Mouse (Mus musculus) CH12.LX (cell line): ENCODE measurements around the gene Kndc1. TPM values are rescaled to one million over a fixed set of nuclear protein-coding genes. Genes with fewer than 3 reads are reported as not detected.

Source experiments
- DNase-seq: peaks from one replicate; pipeline ENCODE4 v3.0.0-alpha.2; 2013; ENCODE audit errors: extremely low read depth
- H3K27ac ChIP-seq: 2 replicates; pipeline ENCODE4 v1.5.1; 2012; ENCODE audit warnings: low read depth, mild to moderate bottlenecking, control low read depth, moderate library complexity; ENCODE audit not compliant: insufficient read depth
- H3K27me3 ChIP-seq: replicated peaks from 2 replicates; pipeline ENCODE3; 2012; ENCODE audit warnings: inconsistent platforms
- H3K36me3 ChIP-seq, 2 experiments: replicated peaks in 1 of 2; 2 replicates each; pipeline versions ENCODE3 to v1.6.1; 2012; ENCODE audit warnings: inconsistent platforms in 1 of 2, low read length in 1 of 2, mild to moderate bottlenecking in 1 of 2, mixed read lengths in 1 of 2, moderate library complexity in 1 of 2; ENCODE audit not compliant: control insufficient read depth in 1 of 2, insufficient read depth in 1 of 2
- H3K4me1 ChIP-seq, 2 experiments: 2 replicates each; pipeline ENCODE4 v1.6.1; 2012; ENCODE audit warnings: inconsistent platforms in 1 of 2, moderate library complexity in 1 of 2; ENCODE audit not compliant: insufficient read depth in 2 of 2, control insufficient read depth in 1 of 2
- H3K4me2 ChIP-seq: 2 replicates; pipeline ENCODE4 v1.6.1; 2012; ENCODE audit warnings: low read depth, mild to moderate bottlenecking, control low read depth; ENCODE audit not compliant: poor library complexity, insufficient read depth, severe bottlenecking
- H3K4me3 ChIP-seq, 3 experiments: fragments of 150-350 bp in 1 of 3; sonication (generic) in 1 of 3; replicated peaks in 1 of 3; 2 replicates each; pipeline versions ENCODE3 to v1.5.1; 2011 to 2012; ENCODE audit warnings: low read depth in 2 of 3, low read length in 2 of 3, mild to moderate bottlenecking in 2 of 3, moderate library complexity in 2 of 3, control low read depth in 1 of 3, improper control_type of control experiment in 1 of 3, inconsistent platforms in 1 of 3, mixed read lengths in 1 of 3; ENCODE audit not compliant: poor library complexity in 1 of 3
- H3K79me2 ChIP-seq: replicated peaks from 2 replicates; pipeline ENCODE4 v1.6.1; 2012; ENCODE audit warnings: mild to moderate bottlenecking, moderate library complexity; ENCODE audit not compliant: control insufficient read depth, poor library complexity, insufficient read depth, severe bottlenecking; ENCODE audit errors: extremely low read depth
- H3K9ac ChIP-seq: 2 replicates; pipeline ENCODE4 v1.6.1; 2012; ENCODE audit warnings: low read depth, mild to moderate bottlenecking, control low read depth, moderate library complexity; ENCODE audit not compliant: insufficient read depth
- H3K9me3 ChIP-seq: replicated peaks from 2 replicates; pipeline ENCODE3; 2012; ENCODE audit warnings: low read length, inconsistent platforms, mixed read lengths
- CHD2 ChIP-seq: IDR thresholded peaks from 2 replicates; pipeline ENCODE4 v1.6.1; 2011; ENCODE audit warnings: low read length, improper control_type of control experiment
- CTCF ChIP-seq, 2 experiments: IDR thresholded peaks in 1 of 2; conservative IDR thresholded peaks in 1 of 2; 2 replicates each; pipeline ENCODE4 v1.5.1; 2011 to 2012; ENCODE audit warnings: low read depth in 2 of 2, low read length in 2 of 2, improper control_type of control experiment in 1 of 2, inconsistent platforms in 1 of 2, mild to moderate bottlenecking in 1 of 2, moderate library complexity in 1 of 2
- E2F4 ChIP-seq: IDR thresholded peaks from 2 replicates; pipeline ENCODE4 v1.6.1; 2011; ENCODE audit warnings: low read depth, low read length, improper control_type of control experiment; ENCODE audit not compliant: insufficient replicate concordance
- ELF1 ChIP-seq: IDR thresholded peaks from 2 replicates; pipeline ENCODE4 v1.6.1; 2014; ENCODE audit warnings: low read depth, mild to moderate bottlenecking, inconsistent platforms, low read length, improper control_type of control experiment
- ETS1 ChIP-seq: conservative IDR thresholded peaks from 2 replicates; pipeline ENCODE4 v1.6.1; 2012; ENCODE audit warnings: low read depth, mild to moderate bottlenecking, inconsistent platforms, low read length, improper control_type of control experiment, moderate library complexity
- GABPA ChIP-seq: IDR thresholded peaks from 2 replicates; pipeline ENCODE4 v1.6.1; 2012; ENCODE audit warnings: low read depth, low read length, improper control_type of control experiment, inconsistent platforms; ENCODE audit not compliant: insufficient replicate concordance
- HCFC1 ChIP-seq: IDR thresholded peaks from 2 replicates; pipeline ENCODE4 v1.6.1; 2012; ENCODE audit warnings: low read depth, mild to moderate bottlenecking, inconsistent platforms, low read length, improper control_type of control experiment
- IRF4 ChIP-seq: IDR thresholded peaks from 2 replicates; pipeline ENCODE4 v1.6.1; 2014; ENCODE audit warnings: low read depth, mild to moderate bottlenecking, inconsistent platforms, low read length, improper control_type of control experiment
- JUN ChIP-seq: IDR thresholded peaks from 2 replicates; pipeline ENCODE4 v1.6.1; 2011; ENCODE audit warnings: low read depth, mild to moderate bottlenecking, low read length, improper control_type of control experiment, moderate library complexity; ENCODE audit not compliant: insufficient read depth
- KAT2A ChIP-seq: IDR thresholded peaks from 2 replicates; pipeline ENCODE4 v1.6.1; 2012; ENCODE audit warnings: low read length, improper control_type of control experiment, inconsistent platforms; ENCODE audit not compliant: insufficient replicate concordance
- MAX ChIP-seq: IDR thresholded peaks from 2 replicates; pipeline ENCODE4 v1.6.1; 2011; ENCODE audit warnings: low read length, improper control_type of control experiment
- MAZ ChIP-seq: IDR thresholded peaks from 2 replicates; pipeline ENCODE4 v1.6.1; 2012; ENCODE audit warnings: low read depth, mild to moderate bottlenecking, inconsistent platforms, low read length, improper control_type of control experiment, moderate library complexity
- MEF2A ChIP-seq: IDR thresholded peaks from 2 replicates; pipeline ENCODE4 v1.6.1; 2014; ENCODE audit warnings: low read depth, mild to moderate bottlenecking, inconsistent platforms, low read length, improper control_type of control experiment, borderline replicate concordance
- MXI1 ChIP-seq: IDR thresholded peaks from 2 replicates; pipeline ENCODE4 v1.6.1; 2011; ENCODE audit warnings: mild to moderate bottlenecking, low read depth, low read length, improper control_type of control experiment
- MYC ChIP-seq: IDR thresholded peaks from 2 replicates; pipeline ENCODE4 v1.6.1; 2011; ENCODE audit warnings: low read depth, mild to moderate bottlenecking, improper control_type of control experiment, low read length
- NELFE ChIP-seq: IDR thresholded peaks from 2 replicates; pipeline ENCODE4 v1.6.1; 2011; ENCODE audit warnings: low read depth, low read length, improper control_type of control experiment
- PAX5 ChIP-seq: IDR thresholded peaks from 2 replicates; pipeline ENCODE4 v1.6.1; 2012; ENCODE audit warnings: low read length, inconsistent platforms, mixed read lengths
- POLR2A ChIP-seq: IDR thresholded peaks from 2 replicates; pipeline ENCODE4 v1.6.1; 2011; ENCODE audit warnings: low read depth, mild to moderate bottlenecking, improper control_type of control experiment, low read length
- POLR2AphosphoS2 ChIP-seq: IDR thresholded peaks from 2 replicates; pipeline ENCODE4 v1.6.1; 2011; ENCODE audit warnings: low read depth, low read length, improper control_type of control experiment
- SIN3A ChIP-seq: IDR thresholded peaks from 2 replicates; pipeline ENCODE4 v1.6.1; 2012; ENCODE audit warnings: low read length, improper control_type of control experiment, inconsistent platforms
- SMC3 ChIP-seq: IDR thresholded peaks from 2 replicates; pipeline ENCODE4 v1.6.1; 2011; ENCODE audit warnings: low read depth, low read length, improper control_type of control experiment
- TBP ChIP-seq: conservative IDR thresholded peaks from 2 replicates; pipeline ENCODE4 v1.6.1; 2011; ENCODE audit warnings: low read depth, low read length, improper control_type of control experiment
- TCF12 ChIP-seq: IDR thresholded peaks from 2 replicates; pipeline ENCODE4 v1.6.1; 2014; ENCODE audit warnings: low read depth, mild to moderate bottlenecking, inconsistent platforms, low read length, improper control_type of control experiment
- UBTF ChIP-seq: IDR thresholded peaks from 2 replicates; pipeline ENCODE4 v1.6.1; 2012; ENCODE audit warnings: low read depth, mild to moderate bottlenecking, inconsistent platforms, low read length, improper control_type of control experiment, moderate library complexity
- USF1 ChIP-seq: IDR thresholded peaks from 2 replicates; pipeline ENCODE4 v1.6.1; 2014; ENCODE audit warnings: low read depth, mild to moderate bottlenecking, inconsistent platforms, low read length, improper control_type of control experiment
- ZC3H11A ChIP-seq: IDR thresholded peaks from 2 replicates; pipeline ENCODE4 v1.6.1; 2012; ENCODE audit warnings: low read depth, mild to moderate bottlenecking, inconsistent platforms, low read length, improper control_type of control experiment
- ZNF384 ChIP-seq: IDR thresholded peaks from 2 replicates; pipeline ENCODE4 v1.6.1; 2012; ENCODE audit warnings: low read depth, low read length, improper control_type of control experiment, inconsistent platforms
- dilution Hi-C: fragments of 300-500 bp; cut with MboI; formaldehyde crosslinking; loops from 2 replicates; pipeline ENCODE4 v1.14.3; 2020; ENCODE audit warnings: low sequenced_read_pairs; ENCODE audit not compliant: extremely low pct_unique_long_range_greater_than_20kb, extremely low pct_ligation_motif_present
- in situ Hi-C: fragments of 300-500 bp; cut with MboI; formaldehyde crosslinking; loops from 3 replicates; pipeline ENCODE4 v1.14.3; 2019; ENCODE audit warnings: low sequenced_read_pairs, low pct_ligation_motif_present, low pct_unique_long_range_greater_than_20kb, mixed read lengths
- polyA plus RNA-seq: library from polyadenylated mRNA; unstranded; fragments of >175 nt; gene quantifications from 2 replicates; pipeline ENCODE4 v1.2.1, GENCODE M21; 2012; ENCODE audit warnings: low read depth; ENCODE audit not compliant: insufficient read length
- total RNA-seq, 2 experiments: library from RNA; depleted of rRNA; stranded (reverse); fragments of 300-350 nt in 1 of 2; fragments of >200 nt in 1 of 2; gene quantifications; 2 replicates each; pipeline ENCODE4 v1.2.3; 2012 to 2014

Kndc1 gene
- total and polyA plus RNA-seq, 3 experiments: 2.3 to 5.0 (median 4.0) TPM

GRCm38 (mm10) chr7:139949893-139950282 lies 55.4 kb downstream of the Kndc1 start (continued):
- TF ChIP-seq MAZ (no peak), KAT2A (no peak), POLR2A (peak; percentile 44), ETS1 (no peak; the same call in 1 of the 2 replicates), USF1 (no peak), ZC3H11A (no peak), NELFE (no peak), E2F4 (no peak), MEF2A (no peak)

DNA sequence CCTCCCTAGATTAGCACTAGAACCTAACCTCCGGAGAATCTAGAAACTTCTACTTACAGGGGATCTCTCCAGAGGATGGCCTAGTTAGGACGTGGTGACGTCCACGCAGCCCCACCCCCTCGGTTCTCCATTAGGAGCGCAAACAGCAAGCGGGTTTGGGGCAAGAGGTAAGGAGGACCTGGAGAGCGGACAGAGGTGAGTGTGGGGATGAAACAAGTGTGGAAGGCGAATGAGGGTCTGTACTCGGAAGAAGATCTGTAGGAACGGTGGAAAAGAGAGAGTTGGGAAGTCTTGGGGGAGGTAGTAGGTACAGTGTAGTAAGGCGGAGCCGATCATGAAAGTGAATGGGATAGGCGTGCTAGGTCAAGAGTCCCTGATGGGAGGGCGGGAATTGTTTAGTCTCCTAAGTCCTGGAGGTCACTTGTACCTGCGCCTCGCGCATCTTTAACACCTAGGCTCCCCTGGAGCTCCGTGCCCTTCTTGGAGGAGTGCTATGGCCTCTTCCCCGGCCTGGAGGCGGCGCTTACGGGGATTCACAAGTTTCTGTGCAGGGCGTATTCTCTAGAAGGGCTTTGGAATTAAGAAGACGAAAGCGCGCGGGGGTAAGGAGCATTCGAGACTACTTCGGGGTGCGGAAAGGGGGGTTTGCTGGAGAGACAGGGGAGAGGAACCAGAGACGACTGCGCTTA lies 55.9 kb downstream of the Kndc1 start:
- H3K27ac ChIP-seq: peak overlapping the region; percentile 67
- in situ Hi-C loops: no loop called here
- TF ChIP-seq HCFC1: peak; percentile 2; the same call in 1 of the 2 replicates
- 0 out of 2 replicates have a peak, but pooled peaks have one; percentile 5 for TF ChIP-seq IRF4
- no peak for TF ChIP-seq ELF1
- TF ChIP-seq MYC: no peak
- TF ChIP-seq SIN3A: peak; percentile 29
- TF ChIP-seq GABPA: no peak
- no peak for TF ChIP-seq CHD2
- no peak; the same call in 1 of the 2 replicates for TF ChIP-seq TBP
- no peak for TF ChIP-seq ZNF384
- no peak for TF ChIP-seq KAT2A
- TF ChIP-seq SMC3: no peak
- peak; percentile 76 for TF ChIP-seq UBTF
- no peak for TF ChIP-seq MAX
- no peak for TF ChIP-seq CTCF (conservative IDR thresholded peaks at IDR 0.05 in 1 of 2, IDR thresholded peaks at IDR 0.05 in 1 of 2; ENCODE audit: low read depth in 2 of 2, low read length in 2 of 2)
- TF ChIP-seq TCF12: no peak
- no peak for TF ChIP-seq JUN
- TF ChIP-seq MXI1: peak; percentile 67
- no peak for TF ChIP-seq MEF2A
- TF ChIP-seq PAX5: no peak
- TF ChIP-seq POLR2A: peak; percentile 62
- no peak for TF ChIP-seq ZC3H11A
- no peak for TF ChIP-seq POLR2AphosphoS2
- TF ChIP-seq, all 38 proteins: peak for 6
- Histone ChIP-seq H3K9ac (peak overlapping the region; percentile 83), H3K4me3 (peak overlapping the region; percentile 65 to 73 (median 66)), H3K9me3 (no peaks in the 10 kb centered on the region), H3K4me2 (peak overlapping the region; percentile 92; the same call in 1 of the 2 replicates), H3K36me3 (peaks cover 15 to 29% of the 10 kb centered on the region in 2 experiments), H3K79me2 (peaks cover 8% of the 10 kb centered on the region), H3K4me1 (peaks cover 5 to 58% of the 10 kb centered on the region in 2 experiments; a peak in 3 of 4 replicates), H3K27me3 (no peaks in the 10 kb centered on the region)
- dilution Hi-C loops: no loop called here
- peak; percentile 73 for DNase-seq
